ENCODE assay signal across 17 mouse cellular contexts in the genomic region with DNA sequence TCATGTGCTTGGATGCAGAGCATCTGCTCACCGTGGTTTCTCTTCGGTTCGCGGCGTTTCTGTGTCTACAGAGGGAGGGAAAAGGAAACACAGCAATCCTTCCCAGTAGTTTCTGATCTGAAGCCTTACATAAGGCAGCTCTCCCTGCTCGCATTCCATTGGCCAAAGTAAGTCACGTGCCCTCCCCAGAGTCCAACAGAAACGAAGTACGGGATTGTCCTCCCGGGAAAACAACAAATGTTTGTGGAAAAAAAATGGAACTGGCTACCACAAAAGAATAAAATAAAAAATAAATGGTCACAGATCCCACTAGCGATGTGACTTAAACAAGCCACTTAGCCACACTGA. TPM values are rescaled to one million over a fixed set of nuclear protein-coding genes. Genes with fewer than 3 reads are reported as not detected.
DNase-seq lines count a peak whose midpoint lies in the region; ATAC-seq lines count a peak whose summit lies in the region.
"Had no signal": no experiment of that assay in that cellular context is flagged by ENCODE, and none has a peak within 500 bp of the region (broad histone marks: within the 10 kb centered on the region; RNA-seq: fewer than 3 reads in every experiment).

No protein-coding gene starts in this region.

- H3K4me1 ChIP-seq in heart, embryonic 16.5 days (ENCODE audit: control insufficient read depth, insufficient read depth, low read length) = peaks cover 5% of the 10 kb centered on the region
- peaks cover 23% of the 10 kb centered on the region for H3K4me1 ChIP-seq in liver, embryonic 12.5 days
- H3K4me1 ChIP-seq: embryonic facial prominence, embryonic 13.5 days; hindbrain, embryonic 12.5 days; intestine, embryonic 15.5 days; midbrain, embryonic 13.5 days had no signal

- H3K4me3 ChIP-seq in heart, embryonic 16.5 days (ENCODE audit: low read length) = no peak overlapping the region
- H3K4me3 ChIP-seq in liver, embryonic 12.5 days = no peak overlapping the region
- H3K4me3 ChIP-seq: embryonic facial prominence, embryonic 13.5 days; forebrain, embryonic 10.5 days; hindbrain, embryonic 12.5 days; intestine, embryonic 15.5 days; midbrain, embryonic 13.5 days had no signal

- H3K9me3 ChIP-seq in heart, embryonic 16.5 days (replicated peaks; ENCODE audit: control insufficient read depth, low read length) = no peaks in the 10 kb centered on the region; the same call in 1 of the 2 replicates
- H3K9me3 ChIP-seq in liver, embryonic 12.5 days (replicated peaks) = no peaks in the 10 kb centered on the region
- H3K9me3 ChIP-seq: embryonic facial prominence, embryonic 13.5 days; forebrain, embryonic 10.5 days; hindbrain, embryonic 12.5 days; intestine, embryonic 15.5 days; midbrain, embryonic 13.5 days had no signal

- ATAC-seq in heart, embryonic 16.5 days (replicated peaks; ENCODE audit: extremely low read depth, insufficient read depth, low FRiP score) = no peak
- no peak for ATAC-seq in liver, embryonic 12.5 days
- ATAC-seq: intestine, embryonic 15.5 days; midbrain, embryonic 13.5 days; Patski had no signal

- no peak overlapping the region for H3K9ac ChIP-seq in heart, embryonic 16.5 days (ENCODE audit: low read length)
- no peak overlapping the region for H3K9ac ChIP-seq in liver, embryonic 12.5 days
- H3K9ac ChIP-seq: embryonic facial prominence, embryonic 13.5 days; hindbrain, embryonic 12.5 days; intestine, embryonic 15.5 days; liver, embryonic 14.5 days; midbrain, embryonic 13.5 days had no signal

- WGBS in heart, embryonic 16.5 days = 65% methylated on average over 11 of the region's 11 CpGs
- 39% methylated on average over 11 of the region's 11 CpGs for WGBS in liver, embryonic 12.5 days (ENCODE audit: insufficient replicate concordance)

- no peaks in the 10 kb centered on the region for H3K36me3 ChIP-seq in heart, embryonic 16.5 days (ENCODE audit: control insufficient read depth, insufficient read depth)
- H3K36me3 ChIP-seq in liver, embryonic 12.5 days = no peaks in the 10 kb centered on the region
- H3K36me3 ChIP-seq: embryonic facial prominence, embryonic 13.5 days; forebrain, embryonic 10.5 days; hindbrain, embryonic 12.5 days; intestine, embryonic 15.5 days; midbrain, embryonic 13.5 days had no signal

- DNase-seq in heart, postnatal 10 days = no peak
- DNase-seq in 416B (ENCODE audit: low read depth) = peak; percentile 84
- DNase-seq in ES-CJ7 (ENCODE audit: low read depth, low spot score) = peak; percentile 52
- DNase-seq in cerebellum, postnatal 14 days = no peak
- DNase-seq in urinary bladder, postnatal 4 days (ENCODE audit: low spot score in 2 of 2) = no peak
- no peak for DNase-seq in spleen, postnatal 36 days (ENCODE audit: low spot score in 2 of 2)
- DNase-seq: cerebellum, postnatal 25 days; right cerebral cortex, postnatal 4 days had no signal

- no peak overlapping the region for H3K27ac ChIP-seq in heart, embryonic 16.5 days (ENCODE audit: low read length)
- no peak overlapping the region for H3K27ac ChIP-seq in liver, embryonic 12.5 days
- H3K27ac ChIP-seq: embryonic facial prominence, embryonic 13.5 days; forebrain, embryonic 10.5 days; hindbrain, embryonic 12.5 days; intestine, embryonic 15.5 days; liver, embryonic 14.5 days; midbrain, embryonic 13.5 days had no signal

- peak overlapping the region; percentile 7; the same call in 1 of the 2 replicates for H3K4me2 ChIP-seq in heart, embryonic 16.5 days (ENCODE audit: low read depth, low read length)
- H3K4me2 ChIP-seq in liver, embryonic 12.5 days = peak overlapping the region; percentile 37
- H3K4me2 ChIP-seq: embryonic facial prominence, embryonic 13.5 days; hindbrain, embryonic 12.5 days; intestine, embryonic 15.5 days; midbrain, embryonic 13.5 days had no signal

- intact Hi-C loops in heart, postnatal 10 days (cut with DNase I) = no loop called here

- H3K27me3 ChIP-seq in heart, embryonic 16.5 days (ENCODE audit: control insufficient read depth, insufficient read depth, low read length) = no peaks in the 10 kb centered on the region
- peaks cover 18% of the 10 kb centered on the region; the same call in 1 of the 2 replicates for H3K27me3 ChIP-seq in liver, embryonic 12.5 days (replicated peaks)
- H3K27me3 ChIP-seq: embryonic facial prominence, embryonic 13.5 days; hindbrain, embryonic 12.5 days; intestine, embryonic 15.5 days; midbrain, embryonic 13.5 days; Patski had no signal

RNA-seq across cellular contexts. Expression of gene Ak2, which starts 10.0 kb away (rescaled TPM):
- polyA plus RNA-seq in heart, embryonic 16.5 days (2015; fragmentation: Nextera tagmentation; extraction: Ambion mirVana) = 166 and 168 TPM in 2 replicates
- 10 to 100 TPM; 91.3 to 93.4 TPM for total RNA-seq in heart, postnatal 10 days (2021)
- polyA plus RNA-seq in liver, embryonic 12.5 days (2016; fragmentation: Nextera tagmentation; extraction: Ambion mirVana) = 176 and 179 TPM in 2 replicates

RNA-seq across cellular contexts. Expression of gene Azin2, which starts 19.6 kb away (rescaled TPM):
- polyA plus RNA-seq in heart, embryonic 16.5 days (2015; fragmentation: Nextera tagmentation; extraction: Ambion mirVana) = 7.6 and 8.9 TPM in 2 replicates
- 1 to 10 TPM; 5.8 to 6.0 TPM for total RNA-seq in heart, postnatal 10 days (2021)
- polyA plus RNA-seq in liver, embryonic 12.5 days (2016; fragmentation: Nextera tagmentation; extraction: Ambion mirVana) = 2.0 and 2.5 TPM in 2 replicates

Comparison
In these comparisons a context has a peak if more than half of its experiments do, and no peak if none do; other contexts are left out.
1. DNase-seq: peak in 416B (single experiment) and ES-CJ7 (single experiment); none in heart, postnatal 10 days (0 of 2), cerebellum, postnatal 14 days (0 of 2), urinary bladder, postnatal 4 days (0 of 2) and spleen, postnatal 36 days (0 of 2).